Mouse (Mus musculus) bone marrow, adult 2 months (tissue): ENCODE data around the gene Inf2. TPM values are rescaled to one million over a fixed set of nuclear protein-coding genes. Genes with fewer than 3 reads are reported as not detected.
A peak's percentile ranks its signal among the peaks of the same experiment; 100 is the strongest.

Source experiments
- H3K27ac ChIP-seq: fragments of 200-500 bp; 2 replicates; pipeline ENCODE4 v1.5.1; 2012; ENCODE audit warnings: low read depth, mild to moderate bottlenecking, control low read depth, inconsistent platforms, low read length; ENCODE audit not compliant: control insufficient read depth, poor library complexity, insufficient read depth
- H3K4me1 ChIP-seq: fragments of 200-500 bp; 2 replicates; pipeline ENCODE4 v1.6.1; 2011; ENCODE audit warnings: low read length; ENCODE audit not compliant: control insufficient read depth, insufficient read depth
- H3K4me3 ChIP-seq: fragments of 200-500 bp; replicated peaks from 2 replicates; pipeline ENCODE3; 2011; ENCODE audit warnings: mild to moderate bottlenecking, low read depth, low read length, control low read depth; ENCODE audit not compliant: control insufficient read depth
- CTCF ChIP-seq: fragments of 200-500 bp; IDR thresholded peaks from 2 replicates; pipeline ENCODE4 v1.5.1; 2011; ENCODE audit warnings: low read length, control low read depth; ENCODE audit not compliant: control insufficient read depth, insufficient read depth
- POLR2A ChIP-seq: fragments of 200-500 bp; IDR thresholded peaks from 2 replicates; pipeline ENCODE4 v1.6.1; 2011; ENCODE audit warnings: low read depth, mild to moderate bottlenecking, control low read depth, low read length, borderline replicate concordance; ENCODE audit not compliant: control insufficient read depth
- WGBS: fragments of 180-500 bp; shearing (Covaris S2); methylation state at CpG from one replicate; pipeline ENCODE4 v1.1.7; 2018; 5-methylcytosine and 5-hydroxymethylcytosine counted together
- polyA plus RNA-seq: library from polyadenylated mRNA; stranded (reverse); fragments of >200 nt; gene quantifications from 2 replicates; pipeline ENCODE4 v1.2.4, GENCODE M21; 2011; ENCODE audit warnings: low replicate concordance; ENCODE audit not compliant: missing spikeins, insufficient read depth, insufficient read length

Gene Inf2
- polyA plus RNA-seq, 1 experiment, result 82.8 TPM

DNA sequence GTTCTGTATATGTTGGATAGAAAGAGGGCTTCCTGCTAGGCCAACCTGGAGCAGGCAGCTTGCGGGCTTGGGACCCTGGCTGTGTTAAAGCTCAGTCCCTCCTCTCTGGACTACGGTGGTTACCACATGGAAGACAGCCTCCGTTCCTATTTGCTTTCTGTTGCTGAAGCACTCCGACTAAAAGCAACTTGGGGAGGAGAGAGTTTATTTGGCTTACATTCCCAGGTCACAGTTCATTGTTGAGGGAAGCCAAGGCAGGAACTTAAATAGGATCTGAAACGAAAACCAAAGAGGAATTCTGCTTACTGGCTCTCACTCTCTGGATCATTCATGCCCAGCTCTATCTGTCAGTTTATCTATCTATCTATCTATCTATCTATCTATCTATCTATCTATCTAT lies 42.2 kb downstream of the Inf2 start:
- no peak for TF ChIP-seq CTCF
- TF ChIP-seq POLR2A, result no peak
- no peak overlapping the region for H3K4me3 ChIP-seq
- H3K4me1 ChIP-seq, result peaks cover 28% of the 10 kb centered on the region
- peak overlapping the region; percentile 12; the same call in 1 of the 2 replicates for H3K27ac ChIP-seq
- 72% methylated on average over 5 of the region's 5 CpGs for WGBS

DNA sequence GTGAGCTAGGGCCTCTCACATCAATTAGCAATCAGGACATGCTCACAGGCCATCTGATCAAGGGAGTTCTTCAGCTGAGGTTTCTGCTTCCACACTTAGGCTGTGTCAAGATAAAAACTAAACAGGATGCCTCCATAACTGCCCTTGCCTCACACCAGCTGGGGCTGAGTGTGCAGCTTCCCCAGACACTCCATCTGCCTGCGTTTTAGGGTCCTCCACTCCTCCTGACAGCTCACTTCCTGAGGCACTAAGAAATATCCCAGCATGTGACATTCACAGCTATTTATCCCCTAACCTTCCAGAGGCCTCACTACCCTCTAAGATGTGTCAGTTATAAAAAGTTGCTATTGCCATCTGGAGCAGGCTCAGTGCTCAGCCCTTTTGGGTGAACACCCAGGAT lies 42.9 kb downstream of the Inf2 start:
- H3K4me1 ChIP-seq, result peaks cover 24% of the 10 kb centered on the region
- H3K27ac ChIP-seq, result peak overlapping the region; percentile 92; the same call in 1 of the 2 replicates
- TF ChIP-seq POLR2A (no peak), CTCF (no peak)
- no peak overlapping the region for H3K4me3 ChIP-seq
- 14% methylated on average over 1 of the region's 1 CpGs for WGBS

DNA sequence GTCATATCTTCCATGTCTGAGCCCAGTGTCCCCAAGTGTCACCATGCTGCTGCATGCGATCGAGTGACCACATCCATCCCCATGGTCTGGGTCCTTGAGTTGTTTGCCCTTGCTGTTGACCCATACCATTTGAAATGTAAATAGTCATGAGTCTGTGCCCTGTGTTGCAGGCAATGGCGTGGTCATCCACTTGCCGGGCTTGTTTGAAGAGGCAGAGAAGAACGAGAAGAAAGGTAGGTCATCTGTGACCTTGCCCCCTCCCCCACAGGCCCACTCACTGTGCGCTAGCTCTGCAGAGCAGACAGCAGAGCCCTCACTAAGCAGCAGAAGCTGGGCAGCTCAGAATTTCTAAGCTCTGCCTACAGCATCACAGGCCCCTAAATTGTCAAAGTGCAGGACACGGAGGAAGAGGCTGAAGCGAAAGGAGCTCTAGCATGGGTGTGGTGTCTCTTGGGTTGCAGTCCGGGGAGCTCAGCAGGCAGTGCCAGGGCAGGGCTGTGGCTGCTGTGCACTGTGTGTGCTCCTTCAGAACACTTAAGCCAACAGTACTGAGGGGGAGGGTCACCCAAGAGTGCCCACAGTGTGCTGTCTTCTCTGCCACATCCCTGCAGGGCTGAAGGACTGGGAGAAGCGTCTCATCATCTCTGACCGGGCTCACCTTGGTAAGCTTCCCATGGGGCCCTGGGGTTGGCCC lies 43.6 kb downstream of the Inf2 start:
- Histone ChIP-seq H3K27ac (peak overlapping the region; percentile 92), H3K4me1 (peaks cover 21% of the 10 kb centered on the region), H3K4me3 (peak overlapping the region; percentile 34)
- WGBS, result 75% methylated on average over 11 of the region's 11 CpGs
- TF ChIP-seq CTCF, result no peak
- TF ChIP-seq POLR2A, result 0 out of 2 replicates have a peak, but pooled peaks have one; percentile 41

DNA sequence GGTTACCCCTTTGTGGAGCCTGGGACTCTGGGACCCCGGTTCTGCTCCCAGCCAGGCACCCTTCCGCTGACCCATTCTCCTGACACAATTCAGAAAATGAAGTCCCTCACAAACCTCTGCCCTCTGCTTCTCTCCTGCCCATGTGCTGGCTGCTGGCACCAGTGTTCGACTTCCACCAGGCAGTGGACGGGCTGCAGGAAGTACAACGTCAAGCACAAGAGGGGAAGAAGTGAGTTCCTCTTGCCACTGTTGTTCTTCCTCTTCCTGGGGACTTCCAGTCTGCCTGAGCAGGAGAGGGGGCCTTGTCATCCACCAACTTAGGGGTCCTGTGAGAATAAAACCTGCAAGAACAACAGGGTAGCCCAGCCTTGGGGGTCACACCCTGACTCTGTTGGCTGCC lies 44.3 kb downstream of the Inf2 start:
- peak overlapping the region; percentile 92 for H3K27ac ChIP-seq
- H3K4me1 ChIP-seq, result peaks cover 21% of the 10 kb centered on the region
- H3K4me3 ChIP-seq, result peak overlapping the region; percentile 29
- TF ChIP-seq POLR2A (0 out of 2 replicates have a peak, but pooled peaks have one; percentile 41), CTCF (no peak)
- 32% methylated on average over 5 of the region's 5 CpGs for WGBS

DNA sequence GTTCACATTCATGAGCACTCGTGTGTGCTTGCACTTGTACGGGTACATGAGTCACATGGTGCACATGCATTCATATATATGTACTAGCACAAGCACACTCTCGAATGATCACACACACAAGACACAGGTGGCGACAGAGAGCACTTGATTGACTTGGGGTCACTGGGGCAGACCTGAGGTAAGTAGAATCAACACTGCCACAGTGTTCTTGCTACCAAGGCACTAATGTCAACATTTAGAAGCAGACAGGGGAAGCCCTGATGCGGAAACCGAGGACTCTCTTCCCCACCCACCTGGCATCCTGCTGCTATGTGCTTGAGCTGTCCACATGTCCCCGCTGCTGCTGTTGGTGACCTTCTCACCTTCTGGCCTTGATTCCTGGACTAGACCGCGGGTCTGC lies 45.1 kb downstream of the Inf2 start:
- 72% methylated on average over 9 of the region's 9 CpGs for WGBS
- peak overlapping the region; percentile 6 for H3K4me3 ChIP-seq
- H3K4me1 ChIP-seq, result peaks cover 17% of the 10 kb centered on the region
- TF ChIP-seq POLR2A (no peak), CTCF (no peak)
- peak overlapping the region; percentile 92; the same call in 1 of the 2 replicates for H3K27ac ChIP-seq

DNA sequence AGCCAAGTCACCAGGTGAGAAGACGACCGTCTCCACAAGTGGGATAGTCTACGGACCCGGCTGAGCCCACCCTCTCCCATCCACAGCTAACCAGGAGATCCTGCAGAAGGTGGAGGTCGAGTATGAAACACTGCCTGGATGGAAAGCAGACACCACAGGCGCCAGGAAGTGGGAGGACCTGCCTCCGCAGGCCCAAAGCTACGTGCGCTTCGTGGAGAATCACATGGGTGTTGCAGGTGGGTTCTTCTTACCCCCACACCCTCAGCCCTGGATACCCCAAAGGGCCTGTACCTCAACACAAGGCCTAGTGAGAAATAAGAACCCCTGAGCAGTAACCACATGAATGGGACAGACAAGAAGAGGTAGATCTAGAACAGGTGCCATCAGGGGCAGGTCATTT lies 50.9 kb downstream of the Inf2 start:
- WGBS, result 84% methylated on average over 10 of the region's 10 CpGs
- no peak for TF ChIP-seq CTCF
- TF ChIP-seq POLR2A, result no peak
- H3K4me3 ChIP-seq, result no peak overlapping the region
- H3K4me1 ChIP-seq, result no peaks in the 10 kb centered on the region
- no peak overlapping the region for H3K27ac ChIP-seq

DNA sequence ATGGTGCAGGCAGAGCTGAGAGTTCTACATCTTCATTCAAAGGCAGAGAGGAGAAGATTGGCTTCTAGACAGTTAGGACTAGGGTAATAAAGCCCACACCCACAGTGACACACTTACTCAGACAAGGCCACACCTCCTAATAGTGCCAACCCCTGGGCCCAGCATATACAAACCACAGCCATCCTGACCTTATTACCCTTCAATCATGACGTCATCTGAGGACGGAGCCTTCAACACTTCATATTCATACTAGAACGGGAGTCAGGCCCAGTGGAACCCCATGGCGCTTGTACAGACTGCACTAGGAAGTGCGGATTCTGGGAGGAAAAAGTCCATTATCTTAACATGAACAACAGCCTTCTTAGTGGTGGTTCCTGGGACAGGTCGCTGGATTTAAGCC lies 54.5 kb downstream of the Inf2 start:
- Histone ChIP-seq H3K4me1 (peaks cover 3% of the 10 kb centered on the region), H3K27ac (no peak overlapping the region), H3K4me3 (no peak overlapping the region)
- no peak for TF ChIP-seq POLR2A
- TF ChIP-seq CTCF, result no peak
- 79% methylated on average over 6 of the region's 6 CpGs for WGBS

DNA sequence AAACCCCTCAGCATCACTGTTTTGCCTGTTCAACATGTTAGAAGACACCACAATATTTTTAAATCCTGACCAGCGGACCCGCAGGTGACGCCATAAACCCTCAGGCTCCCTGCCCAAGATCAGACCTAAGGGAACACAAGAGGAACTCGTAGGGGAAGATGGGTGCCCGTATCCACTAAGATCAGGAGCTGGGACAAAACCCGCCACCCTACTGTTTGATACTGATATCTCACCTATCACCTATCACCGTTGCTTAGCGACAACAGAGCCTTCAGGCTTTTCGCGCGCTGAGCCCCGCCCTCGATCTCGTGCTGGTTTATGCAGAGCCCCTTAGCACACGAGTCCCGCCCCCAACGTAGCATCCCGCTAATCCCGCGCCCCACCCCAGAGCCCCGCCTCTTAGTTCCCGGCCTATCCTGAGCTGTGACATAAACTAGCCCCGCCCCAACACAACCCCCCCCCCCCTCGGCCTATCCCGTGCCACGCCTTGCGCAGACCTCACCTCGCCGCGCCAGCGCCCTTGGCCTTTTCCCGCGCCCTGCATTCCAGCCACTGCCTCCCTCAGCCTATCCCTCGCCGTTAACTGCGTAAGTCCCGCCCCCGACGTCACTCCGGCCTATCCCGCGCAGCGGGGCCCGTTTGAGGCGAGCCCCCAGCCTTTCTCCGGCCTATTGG lies 55.7 kb downstream of the Inf2 start, which contains the start of gene Siva1:
TSS of gene Siva1 (plus strand) at position 500 of the 675 bp plus-strand sequence.
- TF ChIP-seq CTCF (no peak), POLR2A (no peak)
- peak within 1 kb of the TSS; percentile 89 for H3K4me3 ChIP-seq
- H3K4me1 ChIP-seq, result peaks cover 4% of the 10 kb centered on the region
- H3K27ac ChIP-seq, result peak within 1 kb of the TSS; percentile 86
- WGBS, result under 1% methylated on average over 46 of the region's 46 CpGs
